Mouse (Mus musculus): ENCODE measurements at regions not wholly inside any gene's neighbourhood (a gene's known extent, or its start where the extent isn't known, plus 50 kb on each side); places are given as distances from the start of the nearest gene placed in this dataset.

GRCm38 (mm10) chr2:74147193-74147592, 236.1 kb upstream of the Atp5g3 start:
- TF ChIP-seq CTCF (IDR thresholded peaks at IDR 0.05; ENCODE audit: low read depth) (no peak), EP300 (IDR thresholded peaks at IDR 0.05; ENCODE audit: low read depth) (no peak)

Data from heart, postnatal 0 days (tissue).